In the genomic region with DNA sequence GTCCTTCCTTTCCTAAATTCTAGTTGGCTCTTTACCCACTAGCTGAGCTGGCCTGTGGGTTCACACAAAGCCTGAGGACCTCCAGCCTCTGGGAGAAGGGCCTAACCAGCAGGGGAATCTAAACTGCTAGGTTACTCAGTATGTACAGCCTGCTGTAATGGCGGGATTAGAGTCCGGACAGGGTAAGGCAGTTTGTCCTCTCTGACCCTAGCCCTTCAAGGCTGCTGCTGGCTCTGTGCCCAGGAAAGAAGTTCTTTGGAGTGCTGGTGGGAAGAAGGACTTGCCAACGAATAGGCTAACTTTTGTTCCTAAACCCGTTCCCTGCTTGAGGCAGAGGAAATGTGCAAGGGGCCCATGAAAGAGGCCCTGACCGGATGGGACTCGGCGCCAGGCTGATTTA, we compare ENCODE assay signal across 15 mouse cellular contexts. TPM values are rescaled to one million over a fixed set of nuclear protein-coding genes. Genes with fewer than 3 reads are reported as not detected.
A peak's percentile ranks its signal among the peaks of the same experiment; 100 is the strongest.
DNase-seq lines count a peak whose midpoint lies in the region; ATAC-seq lines count a peak whose summit lies in the region.
"Had no signal": no experiment of that assay in that cellular context is flagged by ENCODE, and none has a peak within 500 bp of the region (broad histone marks: within the 10 kb centered on the region; RNA-seq: fewer than 3 reads in every experiment).

No protein-coding gene starts in this region.

- peaks cover 73% of the 10 kb centered on the region for H3K4me1 ChIP-seq in kidney, embryonic 14.5 days (ENCODE audit: control insufficient read depth, insufficient read depth, low read length)

- H3K9ac ChIP-seq in kidney, embryonic 14.5 days (ENCODE audit: low read depth, low read length), result peak overlapping the region; percentile 28; the same call in 1 of the 2 replicates
- H3K9ac ChIP-seq: hindbrain, embryonic 15.5 days had no signal

- H3K4me2 ChIP-seq in kidney, embryonic 14.5 days (replicated peaks; ENCODE audit: low read depth, low read length), result no peak overlapping the region; the same call in 1 of the 2 replicates
- H3K4me2 ChIP-seq: heart, embryonic 11.5 days; hindbrain, embryonic 15.5 days; liver, embryonic 11.5 days had no signal

- 15% methylated on average over 7 of the region's 7 CpGs for WGBS in kidney, embryonic 14.5 days

- no peaks in the 10 kb centered on the region; the same call in 1 of the 2 replicates for H3K27me3 ChIP-seq in kidney, embryonic 14.5 days (ENCODE audit: control insufficient read depth, insufficient read depth, low read length)

- peak overlapping the region; percentile 74 for H3K27ac ChIP-seq in kidney, embryonic 14.5 days (ENCODE audit: low read depth, low read length)
- H3K27ac ChIP-seq: hindbrain, embryonic 15.5 days; macrophage had no signal

- no peak for ATAC-seq in kidney, embryonic 14.5 days (ENCODE audit: low FRiP score, low TSS enrichment)

- no peak overlapping the region for H3K4me3 ChIP-seq in kidney, embryonic 14.5 days (ENCODE audit: low read length)
- H3K4me3 ChIP-seq: hindbrain, embryonic 15.5 days had no signal

- H3K36me3 ChIP-seq in kidney, embryonic 14.5 days (ENCODE audit: control insufficient read depth, insufficient read depth, low read length), result peaks cover 36% of the 10 kb centered on the region; the same call in 1 of the 2 replicates
- H3K36me3 ChIP-seq: hindbrain, embryonic 15.5 days had no signal

- DNase-seq in embryo, embryonic 10.5 days (ENCODE audit: low spot score), result peak; percentile 40
- DNase-seq in embryo, embryonic 10 days (ENCODE audit: low spot score), result no peak
- peak; percentile 80 for DNase-seq in adrenal gland, postnatal 25 days
- DNase-seq in neural tube, embryonic 10.5 days (ENCODE audit: extremely low spot score, low spot score), result peak; percentile 55
- DNase-seq in layer of hippocampus, adult 11-12 months (ENCODE audit: low spot score), result no peak
- DNase-seq in spleen, postnatal 14 days (ENCODE audit: low spot score in 2 of 2), result no peak
- no peak for DNase-seq in cerebellum, postnatal 10 days
- DNase-seq: cerebellum, adult 11-12 months; right cerebral cortex, postnatal 4 days had no signal

- H3K9me3 ChIP-seq in kidney, embryonic 14.5 days (ENCODE audit: control insufficient read depth, low read length), result no peaks in the 10 kb centered on the region
- H3K9me3 ChIP-seq: hindbrain, embryonic 15.5 days had no signal

RNA-seq across cellular contexts. Expression of a gene that starts 5.3 kb away (rescaled TPM):
- 202 and 263 TPM in 2 replicates for total RNA-seq in adrenal gland, postnatal 25 days (2021)
- 30.0 and 41.4 TPM in 2 replicates for polyA plus RNA-seq in kidney, embryonic 14.5 days (2014; fragmentation: Nextera tagmentation; extraction: Ambion mirVana)
- total RNA-seq: layer of hippocampus, postnatal 25 days had no signal
- polyA plus RNA-seq: macrophage had no signal

RNA-seq across cellular contexts. Expression of a gene that starts 15.8 kb away (rescaled TPM):
- 84.9 and 94.6 TPM in 2 replicates for total RNA-seq in adrenal gland, postnatal 25 days (2021)
- 12.7 and 18.6 TPM in 2 replicates for polyA plus RNA-seq in kidney, embryonic 14.5 days (2014; fragmentation: Nextera tagmentation; extraction: Ambion mirVana)
- total RNA-seq: layer of hippocampus, postnatal 25 days had no signal
- polyA plus RNA-seq: macrophage had no signal

RNA-seq across cellular contexts. Expression of a gene that starts 20.5 kb away (rescaled TPM):
- 54.7 and 58.6 TPM in 2 replicates for total RNA-seq in adrenal gland, postnatal 25 days (2021)
- 58.6 and 61.9 TPM in 2 replicates for polyA plus RNA-seq in kidney, embryonic 14.5 days (2014; fragmentation: Nextera tagmentation; extraction: Ambion mirVana)
- total RNA-seq: layer of hippocampus, postnatal 25 days had no signal
- polyA plus RNA-seq: macrophage had no signal

RNA-seq across cellular contexts. Expression of a gene that starts 26.3 kb away (rescaled TPM):
- total RNA-seq in adrenal gland, postnatal 25 days (2021), result 74.4 and 78.8 TPM in 2 replicates
- polyA plus RNA-seq in kidney, embryonic 14.5 days (2014; fragmentation: Nextera tagmentation; extraction: Ambion mirVana), result 44.1 and 53.1 TPM in 2 replicates
- total RNA-seq: layer of hippocampus, postnatal 25 days had no signal
- polyA plus RNA-seq: macrophage had no signal

RNA-seq across cellular contexts. Expression of a gene that starts 37.2 kb away (rescaled TPM):
- 36.5 and 36.8 TPM in 2 replicates for total RNA-seq in adrenal gland, postnatal 25 days (2021)
- 22.1 and 24.3 TPM in 2 replicates for polyA plus RNA-seq in kidney, embryonic 14.5 days (2014; fragmentation: Nextera tagmentation; extraction: Ambion mirVana)
- total RNA-seq: layer of hippocampus, postnatal 25 days had no signal
- polyA plus RNA-seq: macrophage had no signal

Comparison
In these comparisons a context has a peak if more than half of its experiments do, and no peak if none do; other contexts are left out.
1. DNase-seq: peak in embryo, embryonic 10.5 days (single experiment), adrenal gland, postnatal 25 days (single experiment) and neural tube, embryonic 10.5 days (single experiment); none in embryo, embryonic 10 days (single experiment), layer of hippocampus, adult 11-12 months (single experiment), spleen, postnatal 14 days (0 of 2) and cerebellum, postnatal 10 days (0 of 2).